Mouse (Mus musculus): ENCODE results near the gene Hprt. TPM values are rescaled to one million over a fixed set of nuclear protein-coding genes. Genes with fewer than 3 reads are reported as not detected.

Hprt gene
- polyA plus RNA-seq, 1 experiment from 2014 or later = 127 TPM

DNA sequence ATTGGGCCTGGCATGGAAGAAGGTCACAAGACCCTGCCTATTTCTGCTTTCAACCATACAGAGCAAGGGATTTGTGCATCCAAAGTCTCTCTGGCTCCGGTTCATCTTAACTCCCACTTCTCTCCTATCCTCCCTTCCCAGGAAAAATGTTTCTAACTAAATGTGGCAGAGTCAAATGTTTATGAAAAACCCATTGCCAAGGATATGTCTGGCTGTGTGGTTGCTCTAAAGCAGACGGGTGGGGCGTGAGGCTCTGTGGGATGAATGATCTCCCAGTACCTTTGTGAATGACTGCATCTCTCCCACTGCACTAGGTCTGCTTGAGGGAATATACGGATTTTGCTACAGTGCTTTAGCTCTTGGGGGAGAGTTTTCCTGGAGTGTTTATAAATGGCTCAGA lies 58.1 kb downstream of the Hprt start:
- no peak overlapping the region for H3K27ac ChIP-seq (ENCODE audit: low read length)

DNA sequence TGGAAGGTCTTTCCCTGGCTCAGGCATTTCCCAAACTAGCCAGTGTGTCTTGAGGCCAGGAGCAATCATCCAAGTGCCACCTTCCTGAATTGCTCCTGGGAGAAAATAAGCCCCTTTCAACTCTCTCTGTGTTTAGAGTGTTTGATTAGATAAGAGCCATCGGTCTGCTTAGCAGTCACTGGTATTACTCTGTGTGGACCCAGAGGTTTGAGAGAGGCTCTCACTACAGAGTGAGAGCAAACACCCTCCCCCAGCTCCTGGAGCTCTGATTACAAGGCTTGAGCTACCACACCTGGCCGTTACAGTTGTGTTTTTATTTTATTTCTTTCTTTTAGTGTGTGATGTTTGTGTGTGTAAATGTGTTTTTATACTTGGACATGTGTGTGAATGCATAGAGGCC lies 59.0 kb downstream of the Hprt start:
- TF ChIP-seq EP300 (IDR thresholded peaks at IDR 0.05) (no peak), CTCF (IDR thresholded peaks at IDR 0.05) (no peak)
- 29% methylated on average over 2 of the region's 2 CpGs for WGBS
- DNase-seq (ENCODE audit: low spot score) (no peak), ATAC-seq (peak; percentile 48)
- no peaks in the 10 kb centered on the region for H3K27me3 ChIP-seq (replicated peaks; ENCODE audit: insufficient read depth, low read length)
- H3K27ac ChIP-seq (ENCODE audit: low read length) = no peak overlapping the region
- H3K4me3 ChIP-seq (ENCODE audit: low read depth, low read length) = no peak overlapping the region
- H3K9me3 ChIP-seq (ENCODE audit: low read length) = no peaks in the 10 kb centered on the region
- no peak overlapping the region for H3K4me2 ChIP-seq (replicated peaks; ENCODE audit: low read depth, low read length)
- no peaks in the 10 kb centered on the region for H3K36me3 ChIP-seq (ENCODE audit: insufficient read depth, low read length)
- H3K4me1 ChIP-seq (ENCODE audit: insufficient read depth, low read depth, low read length) = no peaks in the 10 kb centered on the region
- no peak overlapping the region for H3K9ac ChIP-seq (replicated peaks; ENCODE audit: low read depth)

More for the DNA sequence above, 58.1 kb downstream of the Hprt start:
- Histone ChIP-seq H3K9me3 (ENCODE audit: low read length) (no peaks in the 10 kb centered on the region), H3K36me3 (ENCODE audit: insufficient read depth, low read length) (no peaks in the 10 kb centered on the region), H3K4me3 (ENCODE audit: low read depth, low read length) (no peak overlapping the region), H3K27me3 (replicated peaks; ENCODE audit: insufficient read depth, low read length) (no peaks in the 10 kb centered on the region), H3K4me2 (replicated peaks; ENCODE audit: low read depth, low read length) (no peak overlapping the region), H3K4me1 (ENCODE audit: insufficient read depth, low read depth, low read length) (no peaks in the 10 kb centered on the region), H3K9ac (replicated peaks; ENCODE audit: low read depth) (no peak overlapping the region)
- TF ChIP-seq CTCF (IDR thresholded peaks at IDR 0.05) = no peak
- no peak for TF ChIP-seq EP300 (IDR thresholded peaks at IDR 0.05)
- ATAC-seq (no peak), DNase-seq (ENCODE audit: low spot score) (no peak)
- 37% methylated on average over 4 of the region's 4 CpGs for WGBS

DNA sequence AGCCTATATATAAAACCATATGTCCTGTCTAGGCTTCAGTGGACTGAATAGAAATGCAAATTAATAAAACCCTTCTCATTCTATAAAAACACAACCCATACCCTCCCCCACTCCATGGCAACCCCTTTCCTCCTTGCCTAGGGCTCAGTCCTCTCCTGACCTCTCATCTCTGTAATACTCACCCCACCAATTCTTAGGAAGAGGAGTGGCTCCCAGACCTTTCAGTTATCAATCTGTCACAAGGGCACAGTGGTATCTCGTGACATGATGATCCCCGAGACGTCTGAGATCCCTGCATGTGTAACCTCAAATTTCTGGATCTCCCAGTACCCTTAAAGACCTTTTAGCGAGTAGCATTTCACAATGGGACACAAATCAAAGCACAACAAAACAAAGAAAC lies 61.3 kb downstream of the Hprt start:
- Histone ChIP-seq H3K4me1 (ENCODE audit: insufficient read depth, low read depth, low read length) (no peaks in the 10 kb centered on the region; the same call in 1 of the 2 replicates), H3K27me3 (replicated peaks; ENCODE audit: insufficient read depth, low read length) (no peaks in the 10 kb centered on the region), H3K36me3 (ENCODE audit: insufficient read depth, low read length) (no peaks in the 10 kb centered on the region), H3K4me3 (ENCODE audit: low read depth, low read length) (no peak overlapping the region), H3K4me2 (replicated peaks; ENCODE audit: low read depth, low read length) (no peak overlapping the region), H3K9ac (replicated peaks; ENCODE audit: low read depth) (no peak overlapping the region), H3K27ac (ENCODE audit: low read length) (no peak overlapping the region), H3K9me3 (ENCODE audit: low read length) (no peaks in the 10 kb centered on the region)
- DNase-seq (ENCODE audit: low spot score) = no peak
- ATAC-seq = no peak
- TF ChIP-seq CTCF (IDR thresholded peaks at IDR 0.05) (no peak), EP300 (IDR thresholded peaks at IDR 0.05) (no peak)
- 65% methylated on average over 4 of the region's 4 CpGs for WGBS

- no peak for ATAC-seq
- Histone ChIP-seq H3K27me3 (replicated peaks; ENCODE audit: insufficient read depth, low read length) (no peaks in the 10 kb centered on the region), H3K9ac (replicated peaks; ENCODE audit: low read depth) (no peak overlapping the region), H3K4me2 (replicated peaks; ENCODE audit: low read depth, low read length) (peak overlapping the region; percentile 27), H3K4me1 (ENCODE audit: insufficient read depth, low read depth, low read length) (no peaks in the 10 kb centered on the region; the same call in 1 of the 2 replicates), H3K36me3 (ENCODE audit: insufficient read depth, low read length) (no peaks in the 10 kb centered on the region), H3K27ac (ENCODE audit: low read length) (no peak overlapping the region), H3K4me3 (ENCODE audit: low read depth, low read length) (no peak overlapping the region), H3K9me3 (ENCODE audit: low read length) (no peaks in the 10 kb centered on the region)
- TF ChIP-seq CTCF (IDR thresholded peaks at IDR 0.05) (no peak), EP300 (IDR thresholded peaks at IDR 0.05) (no peak)
- peak; percentile 5 for DNase-seq (ENCODE audit: low spot score)
- 7% methylated on average over 1 of the region's 9 CpGs for WGBS
These were observed 62.4 kb downstream of the Hprt start for GRCm38 (mm10) chrX:53050353-53050752.

DNA sequence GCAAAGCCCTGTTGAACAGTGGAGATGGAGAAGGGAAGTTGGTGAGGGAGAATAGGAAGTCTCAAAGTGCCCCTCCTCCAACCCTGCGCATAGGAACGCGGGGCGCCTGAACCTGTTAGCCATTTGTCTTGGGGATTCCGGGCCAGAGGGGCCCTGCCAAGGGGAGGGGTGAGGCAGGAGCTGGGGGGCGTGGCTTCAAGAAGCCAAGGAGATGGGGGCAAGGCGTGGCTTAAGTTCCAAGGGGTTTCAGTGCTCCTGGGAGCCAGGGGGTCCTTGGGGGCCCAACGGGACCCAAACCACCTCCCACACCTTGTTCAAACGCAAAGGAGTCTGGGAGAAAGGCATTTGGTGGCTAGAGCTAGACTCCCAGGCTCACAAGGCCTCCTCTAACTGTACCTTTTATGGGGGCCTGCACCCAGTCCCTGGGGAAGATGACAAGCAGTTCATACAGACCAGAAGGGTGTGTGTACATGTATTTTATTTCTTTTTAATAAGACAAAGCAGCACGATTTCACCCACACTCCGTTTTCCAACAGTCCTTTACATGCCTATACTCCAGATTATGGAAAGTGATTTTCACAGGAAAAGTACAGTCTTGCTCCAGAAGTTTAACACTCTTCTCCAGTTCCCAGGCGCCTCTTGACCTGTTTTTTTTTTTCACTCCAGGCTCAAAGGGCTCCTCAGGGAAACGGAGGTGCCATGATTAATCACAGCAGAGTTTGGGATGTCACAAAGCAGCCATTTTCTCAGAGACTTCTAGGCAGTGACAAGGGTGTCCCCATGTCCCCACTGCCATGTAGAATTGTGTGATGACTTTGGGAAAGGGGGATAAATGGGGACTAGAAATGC lies 64.9 kb downstream of the Hprt start:
- 12% methylated on average over 12 of the region's 13 CpGs for WGBS
- Histone ChIP-seq H3K9ac (replicated peaks; ENCODE audit: low read depth) (no peak overlapping the region), H3K36me3 (ENCODE audit: insufficient read depth, low read length) (no peaks in the 10 kb centered on the region), H3K27me3 (replicated peaks; ENCODE audit: insufficient read depth, low read length) (no peaks in the 10 kb centered on the region), H3K4me2 (replicated peaks; ENCODE audit: low read depth, low read length) (0 out of 2 replicates have a peak overlapping the region, but pooled peaks have one; percentile 3), H3K27ac (ENCODE audit: low read length) (0 out of 2 replicates have a peak overlapping the region, but pooled peaks have one; percentile 20), H3K9me3 (ENCODE audit: low read length) (no peaks in the 10 kb centered on the region), H3K4me3 (ENCODE audit: low read depth, low read length) (no peak overlapping the region), H3K4me1 (ENCODE audit: insufficient read depth, low read depth, low read length) (no peaks in the 10 kb centered on the region; the same call in 1 of the 2 replicates)
- DNase-seq (ENCODE audit: low spot score) (peak; percentile 76), ATAC-seq (peak; percentile 33)
- TF ChIP-seq EP300 (IDR thresholded peaks at IDR 0.05) (0 out of 2 replicates have a peak, but pooled peaks have one; percentile 7), CTCF (IDR thresholded peaks at IDR 0.05) (no peak)

DNA sequence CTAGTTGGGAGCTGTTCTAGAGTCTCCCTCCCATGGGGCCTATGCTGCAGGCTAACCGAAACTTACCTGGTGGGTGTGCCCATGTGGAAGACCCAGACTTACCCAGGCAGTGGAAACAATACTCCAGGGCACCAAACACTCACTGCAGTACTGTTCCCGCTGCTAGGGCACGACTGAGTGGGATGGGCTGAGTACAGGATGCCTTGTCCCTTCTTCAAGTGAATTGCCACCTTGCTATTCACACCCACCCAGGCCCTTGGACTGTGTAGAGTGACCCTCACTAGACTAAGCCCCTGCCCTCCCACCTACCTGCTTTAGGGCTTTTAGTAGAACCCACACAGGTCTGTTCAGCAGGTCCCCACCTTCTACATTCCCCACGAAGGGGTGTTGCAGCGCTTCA lies 65.9 kb downstream of the Hprt start:
- no peak for DNase-seq (ENCODE audit: low spot score)
- TF ChIP-seq CTCF (IDR thresholded peaks at IDR 0.05) = no peak
- TF ChIP-seq EP300 (IDR thresholded peaks at IDR 0.05) = no peak
- Histone ChIP-seq H3K36me3 (ENCODE audit: insufficient read depth, low read length) (no peaks in the 10 kb centered on the region), H3K4me3 (ENCODE audit: low read depth, low read length) (no peak overlapping the region), H3K9ac (replicated peaks; ENCODE audit: low read depth) (no peak overlapping the region), H3K4me1 (ENCODE audit: insufficient read depth, low read depth, low read length) (no peaks in the 10 kb centered on the region; the same call in 1 of the 2 replicates), H3K27ac (ENCODE audit: low read length) (0 out of 2 replicates have a peak overlapping the region, but pooled peaks have one; percentile 20), H3K27me3 (replicated peaks; ENCODE audit: insufficient read depth, low read length) (no peaks in the 10 kb centered on the region), H3K4me2 (replicated peaks; ENCODE audit: low read depth, low read length) (peak overlapping the region; percentile 27; the same call in 1 of the 2 replicates), H3K9me3 (ENCODE audit: low read length) (no peaks in the 10 kb centered on the region)
- no peak for ATAC-seq
- 30% methylated on average over 5 of the region's 5 CpGs for WGBS

All from lung, postnatal 0 days (tissue).